Mouse (Mus musculus) C2C12 (cell line): ENCODE data around the gene Icosl.

Source experiments
- CTCF ChIP-seq: IDR thresholded peaks from one replicate; pipeline ENCODE4 v1.5.1; 2011; ENCODE audit not compliant: control insufficient read depth, insufficient read depth, insufficient read length
- FOSL1 ChIP-seq: IDR thresholded peaks from one replicate; pipeline ENCODE4 v1.8.0; 2011; ENCODE audit warnings: mild to moderate bottlenecking, low read length; ENCODE audit not compliant: poor library complexity, insufficient read depth, severe bottlenecking
- MAX ChIP-seq: IDR thresholded peaks from one replicate; pipeline ENCODE4 v1.6.1; 2011; ENCODE audit warnings: mild to moderate bottlenecking, control low read depth
- MYOD1 ChIP-seq: IDR thresholded peaks from one replicate; pipeline ENCODE4 v1.6.1; 2011; ENCODE audit warnings: low read depth; ENCODE audit not compliant: control insufficient read depth, insufficient read length
- USF1 ChIP-seq: IDR thresholded peaks from one replicate; pipeline ENCODE4 v1.6.1; 2011; ENCODE audit warnings: low read depth, mild to moderate bottlenecking, control low read depth, moderate library complexity

DNA sequence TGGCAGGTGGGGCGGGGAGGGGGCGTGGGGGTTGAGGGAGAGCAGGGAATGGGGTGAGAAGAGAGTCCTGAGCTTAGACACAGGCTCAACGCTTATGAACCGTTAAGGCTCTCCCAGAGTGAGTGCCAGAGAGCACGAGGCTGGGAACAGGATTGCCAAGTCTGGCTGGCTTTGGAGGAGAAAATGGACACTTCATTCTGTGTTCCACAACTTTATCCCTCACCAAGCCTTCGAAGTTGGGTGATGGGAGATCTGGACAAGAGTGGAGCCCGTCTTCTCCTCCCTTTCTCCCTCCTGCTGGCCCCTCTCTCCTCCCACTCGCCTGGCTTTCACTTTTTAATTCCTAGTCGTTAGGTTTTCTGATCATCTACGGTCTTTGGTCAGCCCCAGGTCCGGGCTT lies 561 bp upstream of the Icosl start:
- TF ChIP-seq CTCF (no peak), MYOD1 (no peak), MAX (no peak), FOSL1 (no peak), USF1 (no peak)
